Mouse (Mus musculus) lung, embryonic 14.5 days (tissue): ENCODE measurements around the gene Gpr162. TPM values are rescaled to one million over a fixed set of nuclear protein-coding genes. Genes with fewer than 3 reads are reported as not detected.
A peak's percentile ranks its signal among the peaks of the same experiment; 100 is the strongest.

Experiments
- ATAC-seq: fragments of 200-750 bp; cut with Nextera tagmentation; 2 replicates; pipeline ENCODE4 v1.8.0; 2017; ENCODE audit warnings: mild to moderate bottlenecking, moderate TSS enrichment, moderate library complexity; ENCODE audit not compliant: insufficient read depth
- DNase-seq: peaks from one replicate; pipeline ENCODE4 v3.0.0-alpha.2; 2015
- H3K27ac ChIP-seq: fragments of 300-500 bp; sonication (generic); 2 replicates; pipeline ENCODE4 v1.5.1; 2014; ENCODE audit warnings: low read depth, mild to moderate bottlenecking, moderate library complexity
- H3K27me3 ChIP-seq: fragments of 300-500 bp; sonication (generic); 2 replicates; pipeline ENCODE4 v1.6.1; 2014; ENCODE audit warnings: low read length, control low read depth; ENCODE audit not compliant: insufficient read depth
- H3K36me3 ChIP-seq: fragments of 300-500 bp; sonication (generic); 2 replicates; pipeline ENCODE4 v1.6.1; 2014; ENCODE audit warnings: control low read depth; ENCODE audit not compliant: insufficient read depth
- H3K4me1 ChIP-seq: fragments of 300-500 bp; sonication (generic); 2 replicates; pipeline ENCODE4 v1.6.1; 2014; ENCODE audit warnings: antibody characterized with exemption, control low read depth; ENCODE audit not compliant: insufficient read depth
- H3K4me2 ChIP-seq: fragments of 300-500 bp; sonication (generic); 2 replicates; pipeline ENCODE4 v1.6.1; 2014; ENCODE audit warnings: mild to moderate bottlenecking
- H3K4me3 ChIP-seq: fragments of 300-500 bp; sonication (generic); 2 replicates; pipeline ENCODE4 v1.5.1; 2014; ENCODE audit warnings: low read depth, low read length
- H3K9ac ChIP-seq: fragments of 300-500 bp; sonication (generic); 2 replicates; pipeline ENCODE4 v1.6.1; 2014
- H3K9me3 ChIP-seq: fragments of 300-500 bp; sonication (generic); 2 replicates; pipeline ENCODE4 v1.6.1; 2016; ENCODE audit warnings: low read depth, low read length, control low read depth
- CTCF ChIP-seq: IDR thresholded peaks from 2 replicates; pipeline ENCODE4 v1.5.1; 2016; ENCODE audit warnings: antibody characterized with exemption, low read depth
- WGBS: fragments of 180-500 bp; shearing (Covaris S2); extraction: QIAGEN DNeasy Blood & Tissue Kit; methylation state at CpG from one replicate; pipeline ENCODE4 v1.1.7; 2014; 5-methylcytosine and 5-hydroxymethylcytosine counted together
- polyA plus RNA-seq: library from polyadenylated mRNA; unstranded; fragments of >200 nt; fragmentation: Nextera tagmentation; extraction: Ambion mirVana; gene quantifications from 2 replicates; pipeline ENCODE4 v1.2.1, GENCODE M21; 2014

The Gpr162 gene
- polyA plus RNA-seq, 1 experiment from 2014 or later: 0.30 TPM

- DNase-seq: peak; percentile 67
- 17% methylated on average over 10 of the region's 10 CpGs for WGBS
- Histone ChIP-seq H3K4me2 (peak overlapping the region; percentile 80), H3K4me1 (peaks cover 6% of the 10 kb centered on the region; the same call in 1 of the 2 replicates), H3K36me3 (peaks cover 52% of the 10 kb centered on the region), H3K9ac (peak overlapping the region; percentile 51), H3K4me3 (peak overlapping the region; percentile 80), H3K27me3 (no peaks in the 10 kb centered on the region), H3K9me3 (no peaks in the 10 kb centered on the region), H3K27ac (peak overlapping the region; percentile 34; the same call in 1 of the 2 replicates)
- no peak for ATAC-seq
- TF ChIP-seq CTCF: no peak; the same call in 1 of the 2 replicates
Measured at GRCm38 (mm10) chr6:124828101-124828592, 35.6 kb downstream of the Gpr162 start.

GRCm38 (mm10) chr6:124822049-124822448 lies 41.7 kb downstream of the Gpr162 start:
- no peaks in the 10 kb centered on the region for H3K27me3 ChIP-seq
- no peak overlapping the region for H3K9ac ChIP-seq
- 94% methylated on average over 4 of the region's 4 CpGs for WGBS
- ATAC-seq (no peak), DNase-seq (no peak)
- H3K4me1 ChIP-seq: no peaks in the 10 kb centered on the region
- H3K36me3 ChIP-seq: peaks cover 94% of the 10 kb centered on the region
- no peak overlapping the region for H3K4me3 ChIP-seq
- H3K27ac ChIP-seq: no peak overlapping the region
- no peaks in the 10 kb centered on the region for H3K9me3 ChIP-seq
- no peak overlapping the region for H3K4me2 ChIP-seq
- no peak for TF ChIP-seq CTCF

GRCm38 (mm10) chr6:124820891-124821290 lies 42.9 kb downstream of the Gpr162 start:
- Histone ChIP-seq H3K36me3 (peaks cover 97% of the 10 kb centered on the region), H3K4me1 (no peaks in the 10 kb centered on the region), H3K27me3 (no peaks in the 10 kb centered on the region), H3K4me2 (no peak overlapping the region), H3K4me3 (no peak overlapping the region), H3K9me3 (no peaks in the 10 kb centered on the region), H3K9ac (no peak overlapping the region), H3K27ac (no peak overlapping the region)
- TF ChIP-seq CTCF: no peak
- WGBS: 84% methylated on average over 5 of the region's 5 CpGs
- no peak for DNase-seq
- no peak for ATAC-seq

GRCm38 (mm10) chr6:124817971-124818370 lies 45.8 kb downstream of the Gpr162 start:
- no peak for DNase-seq
- H3K27ac ChIP-seq: no peak overlapping the region
- peaks cover 6% of the 10 kb centered on the region for H3K4me1 ChIP-seq
- no peak overlapping the region for H3K4me2 ChIP-seq
- TF ChIP-seq CTCF: no peak
- no peak overlapping the region for H3K4me3 ChIP-seq
- H3K36me3 ChIP-seq: peaks cover 79% of the 10 kb centered on the region
- ATAC-seq: no peak
- H3K9me3 ChIP-seq: no peaks in the 10 kb centered on the region
- 90% methylated on average over 8 of the region's 8 CpGs for WGBS
- no peak overlapping the region for H3K9ac ChIP-seq
- H3K27me3 ChIP-seq: no peaks in the 10 kb centered on the region

- H3K9me3 ChIP-seq: no peaks in the 10 kb centered on the region
- no peak overlapping the region for H3K4me3 ChIP-seq
- peaks cover 8% of the 10 kb centered on the region for H3K4me1 ChIP-seq
- WGBS: 92% methylated on average over 8 of the region's 8 CpGs
- H3K36me3 ChIP-seq: peaks cover 75% of the 10 kb centered on the region
- no peak overlapping the region for H3K4me2 ChIP-seq
- H3K27me3 ChIP-seq: no peaks in the 10 kb centered on the region
- ATAC-seq: no peak
- no peak for TF ChIP-seq CTCF
- no peak for DNase-seq
- no peak overlapping the region for H3K27ac ChIP-seq
- no peak overlapping the region for H3K9ac ChIP-seq
Measured at GRCm38 (mm10) chr6:124817563-124817962, 46.2 kb downstream of the Gpr162 start.

GRCm38 (mm10) chr6:124817125-124817524 lies 46.7 kb downstream of the Gpr162 start:
- no peak for DNase-seq
- Histone ChIP-seq H3K4me3 (no peak overlapping the region), H3K4me1 (peaks cover 12% of the 10 kb centered on the region), H3K27ac (no peak overlapping the region), H3K9ac (no peak overlapping the region), H3K4me2 (no peak overlapping the region), H3K36me3 (peaks cover 75% of the 10 kb centered on the region), H3K9me3 (no peaks in the 10 kb centered on the region), H3K27me3 (no peaks in the 10 kb centered on the region)
- WGBS: 94% methylated on average over 11 of the region's 11 CpGs
- no peak for ATAC-seq
- no peak for TF ChIP-seq CTCF

- H3K9ac ChIP-seq: no peak overlapping the region
- H3K36me3 ChIP-seq: peaks cover 75% of the 10 kb centered on the region
- TF ChIP-seq CTCF: no peak
- DNase-seq (no peak), ATAC-seq (no peak)
- H3K4me1 ChIP-seq: peaks cover 15% of the 10 kb centered on the region
- WGBS: 80% methylated on average over 4 of the region's 4 CpGs
- no peaks in the 10 kb centered on the region for H3K9me3 ChIP-seq
- H3K27me3 ChIP-seq: no peaks in the 10 kb centered on the region
- H3K4me3 ChIP-seq: no peak overlapping the region
- H3K4me2 ChIP-seq: no peak overlapping the region
- no peak overlapping the region for H3K27ac ChIP-seq
Measured at GRCm38 (mm10) chr6:124816611-124817010, 47.2 kb downstream of the Gpr162 start.
